Mouse (Mus musculus): ENCODE data around the gene Srsf10.

Gene Srsf10

DNA sequence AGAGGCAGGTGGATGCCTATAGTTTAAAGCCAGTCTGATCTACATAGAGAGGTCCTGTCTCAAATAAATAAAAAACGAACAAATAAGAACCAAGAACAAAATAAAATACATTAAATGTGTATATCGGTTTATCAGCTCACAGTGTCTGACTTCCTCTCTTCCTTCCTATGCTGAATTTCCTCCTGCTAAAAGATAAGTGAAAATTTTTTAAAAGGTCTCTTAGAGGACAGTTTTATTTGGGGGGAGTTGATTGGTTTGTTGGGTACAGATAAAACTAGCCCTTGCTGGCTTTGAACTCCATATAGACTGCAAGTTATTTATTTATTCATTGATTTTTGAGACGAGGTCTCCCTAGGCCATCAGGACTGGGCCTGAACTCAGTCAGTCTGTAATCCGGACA, 57.9 kb downstream of the Srsf10 start:
- in situ Hi-C loops (cut with MboI, MseI), result no loop called here

DNA sequence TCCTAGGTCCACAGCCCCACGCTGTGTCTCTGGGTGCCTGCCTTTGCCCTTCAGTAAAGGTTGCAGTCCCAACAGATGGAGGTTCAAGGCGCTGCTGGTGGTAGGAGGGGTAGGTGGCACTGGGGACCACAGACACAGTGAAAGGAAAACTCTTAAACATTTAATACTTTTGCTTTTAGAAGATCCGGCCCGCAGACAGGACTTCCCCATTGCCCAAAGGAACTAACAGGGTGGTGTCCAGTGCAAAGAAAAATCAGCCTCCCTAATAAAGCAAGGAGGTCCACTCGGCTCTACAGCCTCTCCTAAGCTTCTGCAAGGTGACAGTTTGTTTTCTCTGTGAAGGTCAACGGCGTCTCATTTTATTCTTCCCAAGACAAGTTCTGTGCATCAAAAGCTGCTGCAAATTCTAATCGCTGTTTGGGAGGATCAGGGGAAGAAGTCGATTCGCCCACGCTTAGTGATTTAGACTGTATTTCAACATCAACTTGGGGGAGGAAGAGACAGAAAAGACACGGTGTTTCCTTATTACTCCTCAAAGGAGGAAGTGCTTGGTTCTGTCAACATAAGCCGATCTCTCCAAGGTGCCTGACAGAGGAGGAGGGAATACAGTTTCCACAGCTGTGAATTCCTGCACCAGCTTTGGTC, 63.2 kb downstream of the Srsf10 start:
- in situ Hi-C loops (cut with MboI, MseI), result no loop called here

DNA sequence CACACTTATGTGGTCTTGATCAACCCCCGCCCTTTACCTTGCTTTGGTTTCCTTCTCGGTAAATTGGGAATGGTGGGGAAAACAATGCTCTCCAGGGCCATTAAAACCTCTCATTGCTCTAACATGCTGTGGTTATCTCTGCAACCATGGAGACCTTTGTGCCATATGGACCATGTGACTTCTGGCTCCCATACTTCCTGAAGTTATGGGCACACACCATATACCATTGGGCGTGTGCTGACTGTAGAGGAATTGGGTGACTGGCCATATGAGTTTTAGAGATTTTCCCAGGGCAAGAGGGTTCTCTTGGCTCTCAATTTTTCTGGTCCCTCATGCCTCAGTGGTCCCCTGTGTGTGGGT, 63.7 kb downstream of the Srsf10 start:
- in situ Hi-C loops (cut with MboI, MseI), result no loop called here
